Mouse (Mus musculus) layer of hippocampus, adult 8-10 months (tissue): ENCODE data around the gene Elk3. TPM values are rescaled to one million over a fixed set of nuclear protein-coding genes. Genes with fewer than 3 reads are reported as not detected.

Source experiments
- DNase-seq, 2 experiments: peaks; one replicate each; pipeline ENCODE4 v3.0.0; 2022; ENCODE audit warnings: low spot score in 2 of 2
- total RNA-seq, 4 experiments: library from RNA; stranded (reverse); gene quantifications; 2 replicates each; pipeline ENCODE4 v1.2.4; 2022

Gene Elk3
- total RNA-seq, 4 experiments from 2014 or later = 7.5 to 18.4 (median 12.0) TPM

DNA sequence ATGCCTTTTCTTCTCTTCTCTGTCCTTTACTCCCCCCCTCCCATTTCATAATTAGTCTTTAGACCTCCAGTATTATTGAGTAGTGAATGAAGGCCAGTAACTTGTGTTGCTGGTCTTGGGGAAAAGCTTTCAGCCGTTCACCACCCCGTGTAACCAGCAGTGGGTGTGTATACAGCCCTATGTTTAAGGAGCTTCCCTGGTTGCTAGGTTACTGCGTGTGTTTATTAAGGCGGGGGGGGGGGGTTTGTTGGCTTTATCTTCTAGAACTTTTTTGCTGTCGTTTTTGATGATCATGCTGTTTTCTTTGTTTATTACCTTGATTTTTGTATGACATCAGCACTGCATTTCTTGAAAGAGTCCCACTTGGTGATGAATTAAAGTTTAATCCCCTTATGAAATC lies 68.1 kb downstream of the Elk3 start:
- DNase-seq = peak in 1 of 2 experiments; percentile 1

DNA sequence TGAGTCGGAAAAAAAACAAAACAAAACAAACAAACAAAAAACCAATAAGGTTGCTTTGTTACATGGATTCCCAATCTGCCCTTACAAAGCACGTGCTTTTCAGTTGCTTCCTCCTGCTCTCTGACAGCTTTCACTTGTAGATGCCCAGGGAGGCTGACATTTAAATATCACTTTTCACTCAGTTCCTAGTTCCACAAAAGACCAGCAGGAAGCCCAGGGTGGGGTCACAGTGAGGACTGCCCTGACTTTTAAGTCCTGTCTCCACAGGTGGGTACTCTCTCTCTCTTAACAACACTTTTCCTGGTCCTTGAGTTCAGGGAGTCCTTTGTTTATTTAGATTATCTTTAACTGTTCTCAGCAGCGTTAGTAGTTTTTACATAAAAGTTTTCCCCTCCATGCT lies 68.7 kb downstream of the Elk3 start:
- peak in 1 of 2 experiments; percentile 1 for DNase-seq

DNA sequence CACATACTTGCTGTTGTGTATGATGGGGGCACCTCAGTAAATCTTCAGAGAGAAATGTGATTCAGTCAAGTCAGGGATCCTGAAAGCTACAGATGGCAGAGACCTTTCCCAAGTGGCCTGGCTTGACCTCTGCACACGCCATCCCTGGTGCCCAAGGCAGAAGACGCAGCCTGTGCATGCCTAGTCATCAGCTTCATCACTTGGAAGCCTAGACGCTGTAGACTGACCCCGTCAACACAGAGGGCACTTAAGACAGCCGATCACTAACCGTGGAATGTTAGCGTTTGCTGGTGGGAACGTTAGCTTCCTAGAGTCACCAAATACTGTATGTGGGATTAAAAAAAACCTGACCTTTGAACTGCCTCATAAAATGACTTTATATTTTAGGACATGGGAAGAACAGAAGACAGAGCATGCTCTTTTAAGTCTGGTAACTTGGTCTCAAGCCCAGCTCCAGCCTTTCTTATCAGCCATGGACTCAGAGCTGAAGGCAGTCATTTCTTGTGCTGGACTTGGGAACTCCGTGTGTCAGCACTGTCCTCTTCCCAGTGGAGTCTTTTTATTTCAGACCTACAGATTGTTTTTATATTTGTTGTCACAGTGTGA lies 71.6 kb downstream of the Elk3 start:
- no peak for DNase-seq

DNA sequence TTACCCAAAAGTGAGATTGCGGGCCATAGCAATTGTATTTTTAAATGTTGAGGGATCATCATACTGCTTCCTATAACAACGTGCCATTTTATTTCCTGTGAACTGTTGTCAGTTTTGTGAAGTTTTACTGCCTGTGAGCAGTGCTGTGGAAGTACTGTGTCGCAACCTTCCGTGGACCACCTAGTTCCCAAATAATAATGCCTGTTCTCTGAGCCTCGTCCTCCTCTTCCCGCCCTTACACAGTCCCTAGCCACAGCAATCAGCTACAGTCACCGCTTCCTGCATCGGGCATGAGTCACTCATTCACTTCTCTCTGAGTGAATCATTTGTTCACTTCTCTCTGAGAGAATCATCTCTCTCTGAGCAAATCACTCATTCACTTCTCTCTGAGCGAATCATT lies 76.2 kb downstream of the Elk3 start:
- no peak for DNase-seq

DNA sequence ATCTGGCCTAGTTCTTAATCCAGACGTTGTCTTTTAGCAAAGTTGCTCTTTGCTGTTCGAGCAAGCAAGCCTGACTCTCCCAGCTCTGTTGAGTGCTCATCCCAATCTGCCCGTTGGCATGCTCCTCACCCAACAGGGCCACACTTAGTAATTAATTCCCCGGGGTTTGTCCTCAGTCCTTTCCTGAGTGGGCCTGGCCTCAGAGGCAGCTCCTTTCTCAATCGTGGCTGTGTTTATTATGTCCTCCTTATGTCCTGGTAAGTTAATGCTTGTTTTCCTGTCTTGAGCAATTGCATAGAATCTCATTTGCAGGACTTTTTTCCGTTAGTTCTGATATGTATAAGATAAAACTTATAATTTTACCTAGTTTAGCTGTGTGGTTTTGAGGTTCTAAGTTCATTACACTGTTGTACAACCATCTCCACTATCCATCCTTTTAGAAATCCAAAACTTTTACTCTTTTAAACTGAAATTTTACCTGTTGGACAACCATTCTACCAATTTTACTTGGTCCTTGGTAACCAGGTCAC lies 77.2 kb downstream of the Elk3 start:
- DNase-seq = no peak

DNA sequence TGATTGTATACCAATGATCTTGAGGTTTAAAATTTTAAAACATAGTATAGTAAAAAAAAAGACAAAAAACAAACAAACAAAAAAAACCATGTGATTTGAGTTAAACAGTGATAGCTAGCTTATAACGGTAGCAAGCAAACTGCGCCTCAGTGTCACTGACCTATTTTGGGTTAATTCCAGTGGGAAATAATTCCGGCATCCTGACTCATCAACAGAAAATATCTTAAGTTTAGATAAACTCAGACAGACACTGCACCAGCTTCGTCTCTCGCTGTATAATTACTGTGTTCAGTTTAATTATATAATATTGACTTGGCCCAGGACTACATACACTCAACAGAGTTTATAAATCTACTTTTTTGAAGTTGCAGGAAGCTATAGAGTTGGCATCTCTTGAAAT lies 79.0 kb downstream of the Elk3 start:
- DNase-seq = no peak

DNA sequence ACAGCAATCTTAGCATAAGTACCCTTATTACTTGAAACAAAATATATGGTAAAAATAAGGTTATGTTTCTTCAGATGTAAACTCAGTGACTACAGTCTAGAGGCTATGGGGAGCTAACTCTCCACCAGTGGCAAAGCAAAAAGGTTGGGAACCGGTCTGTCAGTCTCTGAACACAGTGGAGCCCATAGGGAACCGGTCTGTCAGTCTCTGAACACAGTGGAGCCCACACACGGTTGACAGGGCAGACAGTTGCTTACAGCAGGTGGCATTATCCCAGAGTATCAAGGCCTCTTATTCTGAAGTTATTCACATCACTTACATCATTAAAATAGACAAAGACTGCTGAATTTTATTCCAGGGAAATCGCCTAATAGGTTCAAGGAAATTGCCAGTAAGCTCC lies 79.4 kb downstream of the Elk3 start:
- no peak for DNase-seq

DNA sequence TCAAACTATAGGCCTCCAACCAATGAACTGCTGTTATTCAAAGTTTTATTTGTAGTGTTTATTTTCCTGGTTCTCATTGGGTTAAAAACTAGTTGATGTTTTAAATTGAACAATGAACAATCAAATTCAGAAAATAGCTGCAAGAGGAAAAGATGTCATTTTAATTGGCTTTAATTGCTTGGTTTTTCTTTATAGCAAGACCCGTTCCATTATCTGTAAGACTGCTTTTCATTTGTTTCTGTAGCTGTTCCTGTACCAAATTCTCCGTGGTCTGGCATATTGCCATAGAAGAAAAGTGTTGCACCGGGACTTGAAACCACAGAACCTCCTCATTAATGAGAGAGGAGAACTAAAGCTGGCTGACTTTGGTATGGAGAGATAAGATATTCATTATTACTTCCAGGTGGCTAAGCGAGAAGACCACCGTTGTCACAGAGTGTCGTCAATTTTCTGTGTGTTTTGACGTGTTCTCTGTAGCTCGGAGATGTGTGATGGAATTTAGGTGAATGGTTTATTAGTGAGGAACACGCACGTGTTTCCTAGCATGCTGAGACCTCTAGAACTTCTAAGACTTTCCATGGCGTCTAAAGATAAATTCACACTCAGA lies 82.4 kb downstream of the Elk3 start:
- DNase-seq = no peak

DNA sequence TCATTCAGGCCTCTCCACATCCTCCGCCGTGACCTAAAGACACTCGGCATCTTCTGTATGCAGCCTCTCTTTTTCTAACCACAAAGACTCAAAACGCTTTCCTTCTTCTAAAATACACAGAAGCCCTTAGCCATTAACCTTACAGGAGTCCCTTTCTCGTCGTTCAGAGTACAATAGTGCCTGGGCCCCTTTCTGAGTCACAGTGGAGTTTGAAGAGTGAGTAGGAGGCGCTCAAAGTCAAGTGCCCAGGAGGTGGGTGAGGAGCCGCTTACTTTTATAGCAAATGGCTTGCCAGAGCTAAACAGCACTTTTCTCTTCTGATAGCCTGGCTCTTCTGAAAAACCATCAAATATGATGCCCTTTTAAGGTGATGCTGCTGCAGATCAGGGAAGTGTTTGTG lies 83.0 kb downstream of the Elk3 start:
- DNase-seq = no peak

DNA sequence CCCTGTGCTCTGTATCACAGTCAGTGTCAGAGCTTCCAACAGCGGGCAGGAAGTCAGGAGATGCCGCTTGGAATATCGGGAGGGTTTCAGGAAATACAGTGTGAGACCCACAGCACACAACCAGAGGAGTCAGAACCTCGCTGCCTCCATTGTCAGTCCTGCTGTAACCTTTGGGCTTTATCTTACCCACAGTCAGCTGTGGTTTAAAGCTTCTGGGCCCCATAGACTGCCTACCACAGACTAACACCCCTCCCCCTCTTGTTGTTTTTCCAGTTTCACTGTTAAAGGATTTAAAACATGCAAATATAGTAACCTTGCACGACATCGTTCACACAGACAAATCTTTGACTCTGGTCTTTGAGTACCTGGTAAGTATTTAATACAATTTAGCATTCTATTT lies 85.2 kb downstream of the Elk3 start:
- no peak for DNase-seq

DNA sequence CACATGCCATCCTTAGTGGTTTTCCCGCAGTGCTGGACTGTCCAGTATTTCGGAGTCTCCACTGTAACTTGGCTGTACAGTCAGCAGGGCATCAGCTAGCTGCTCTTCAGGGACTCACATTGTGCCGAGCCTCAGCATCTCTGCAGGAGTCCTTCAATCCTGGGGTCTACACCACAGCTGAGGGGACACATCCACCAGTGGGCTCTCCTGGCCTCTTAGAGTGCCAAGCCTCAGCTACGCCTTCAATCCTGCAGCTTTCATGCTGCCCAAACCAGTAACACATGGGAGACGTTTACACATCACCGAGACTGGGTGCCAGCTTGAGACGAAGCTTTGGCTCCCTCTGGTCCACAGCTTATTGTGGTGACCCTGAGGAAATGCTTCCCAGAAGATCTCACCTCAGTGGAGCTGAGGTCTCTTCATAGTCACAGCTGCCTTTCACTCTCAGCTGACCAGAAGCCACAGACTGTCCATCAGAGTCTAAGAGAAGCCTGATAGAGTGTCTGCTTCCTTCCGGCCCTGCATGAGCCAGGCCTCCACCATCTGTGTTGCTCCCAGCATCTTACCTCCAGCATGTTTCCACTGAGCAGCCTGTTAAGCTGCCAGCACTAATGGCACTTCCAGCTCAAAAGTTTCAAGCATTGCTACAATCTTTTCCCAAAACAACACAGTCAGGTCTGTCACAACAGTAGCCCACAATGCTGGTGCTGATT lies 95.7 kb downstream of the Elk3 start:
- no peak for DNase-seq

DNA sequence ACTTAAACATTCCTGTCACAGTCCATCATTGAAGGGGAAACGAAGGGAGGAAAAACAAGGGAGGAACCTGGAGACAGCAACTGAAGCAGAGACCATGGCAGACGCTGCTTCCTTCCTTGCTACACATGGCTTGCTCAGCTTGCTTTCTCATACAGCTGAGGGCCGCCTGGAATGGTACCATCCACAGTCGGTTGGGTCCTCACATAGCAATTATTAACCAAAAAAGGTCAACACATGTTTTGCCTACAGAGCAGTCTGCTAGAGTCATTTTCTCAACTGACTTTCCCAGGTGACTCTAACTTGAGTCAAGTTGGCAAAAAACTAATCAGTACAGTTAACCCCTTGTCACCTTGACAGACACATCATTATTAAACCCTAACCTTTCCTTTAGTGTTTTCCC lies 96.7 kb downstream of the Elk3 start:
- no peak for DNase-seq

DNA sequence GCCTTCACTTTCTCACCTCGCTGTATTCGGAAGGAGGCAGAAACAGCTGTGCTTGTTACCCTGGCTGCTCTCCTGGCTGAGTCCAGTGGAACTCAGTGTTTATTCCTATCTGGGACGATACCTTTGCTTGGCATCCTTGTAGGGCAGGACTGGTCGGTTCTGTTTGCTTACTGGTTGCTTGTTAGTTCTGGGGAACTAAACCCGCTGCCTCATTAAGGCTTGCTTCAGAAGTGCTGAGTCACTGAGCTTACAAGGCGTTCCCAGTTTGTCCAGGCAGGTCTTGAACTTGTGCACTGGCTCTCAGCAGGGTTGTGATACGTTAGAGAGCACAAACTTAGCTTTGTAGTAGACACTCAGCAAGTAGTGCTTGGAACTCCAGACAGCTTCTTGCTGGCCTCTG lies 97.6 kb downstream of the Elk3 start:
- DNase-seq = no peak

DNA sequence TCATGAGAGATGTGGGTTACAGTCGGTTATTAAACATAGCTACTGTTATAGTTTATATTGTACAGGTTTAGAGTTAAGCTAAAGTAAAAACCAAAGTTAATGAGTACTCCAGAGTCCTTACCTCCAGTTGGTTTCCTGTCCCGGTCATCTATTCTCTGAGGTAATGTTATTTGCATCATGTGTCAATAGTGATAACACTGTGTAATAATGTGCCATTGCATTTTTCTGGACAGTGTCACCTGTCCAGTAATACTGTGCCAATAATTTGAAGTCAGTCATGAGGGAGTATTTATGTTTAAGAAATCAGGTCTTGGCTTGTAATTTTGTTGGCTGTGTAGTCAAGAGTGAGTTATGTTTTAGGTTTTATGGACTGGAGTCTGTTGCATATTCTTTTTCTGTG lies 98.2 kb downstream of the Elk3 start:
- DNase-seq = no peak

DNA sequence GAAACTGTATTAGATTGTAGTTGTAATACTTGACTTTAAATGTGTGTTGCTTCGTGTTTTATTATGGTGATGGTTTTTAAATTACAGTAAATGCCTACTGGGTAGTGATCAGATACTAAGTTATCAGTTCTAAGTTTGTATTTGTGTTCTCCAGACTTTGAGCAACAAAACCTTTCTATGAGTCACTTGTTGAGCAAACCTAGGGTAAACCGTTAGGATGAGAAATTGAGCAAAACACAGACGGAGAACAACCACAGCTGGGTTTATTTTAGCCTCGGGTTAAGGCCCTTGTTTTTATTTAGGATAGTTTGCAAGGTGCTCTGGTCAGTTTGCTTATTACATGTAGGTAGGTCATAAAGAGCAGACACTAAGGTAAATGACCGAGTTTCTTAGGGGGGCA lies 103.8 kb downstream of the Elk3 start:
- no peak for DNase-seq

DNA sequence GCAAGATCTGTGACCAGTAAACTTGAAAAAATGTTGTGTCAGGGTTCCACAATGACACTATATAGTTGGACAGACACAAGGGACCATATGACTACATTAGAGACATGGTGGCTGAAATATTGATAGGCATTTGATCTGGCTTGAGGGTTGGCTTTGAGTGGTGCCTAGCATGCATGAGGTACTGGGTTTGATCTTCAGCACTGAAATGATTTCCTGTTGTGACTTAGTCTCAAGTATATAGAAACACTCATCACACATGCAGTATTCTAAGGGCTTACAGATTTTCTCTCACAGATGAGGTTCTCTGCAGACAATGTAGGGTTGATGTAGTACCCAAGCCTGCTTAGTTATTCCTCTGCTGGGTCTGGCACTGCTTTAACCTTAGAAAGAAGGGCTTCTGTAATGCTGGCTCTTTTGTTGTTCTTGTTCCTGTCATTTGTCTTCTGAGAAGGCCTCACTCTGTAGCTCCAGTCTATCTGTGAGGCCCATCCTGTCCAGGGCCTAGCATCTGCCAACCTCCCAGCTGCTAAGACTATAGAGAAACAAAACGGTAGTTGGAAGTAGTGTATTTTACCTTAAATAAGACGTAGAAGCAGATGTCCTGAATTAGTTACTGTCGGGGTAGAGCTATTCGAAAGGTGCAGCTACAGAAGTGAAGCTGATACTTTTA lies 105.5 kb downstream of the Elk3 start:
- DNase-seq = no peak

DNA sequence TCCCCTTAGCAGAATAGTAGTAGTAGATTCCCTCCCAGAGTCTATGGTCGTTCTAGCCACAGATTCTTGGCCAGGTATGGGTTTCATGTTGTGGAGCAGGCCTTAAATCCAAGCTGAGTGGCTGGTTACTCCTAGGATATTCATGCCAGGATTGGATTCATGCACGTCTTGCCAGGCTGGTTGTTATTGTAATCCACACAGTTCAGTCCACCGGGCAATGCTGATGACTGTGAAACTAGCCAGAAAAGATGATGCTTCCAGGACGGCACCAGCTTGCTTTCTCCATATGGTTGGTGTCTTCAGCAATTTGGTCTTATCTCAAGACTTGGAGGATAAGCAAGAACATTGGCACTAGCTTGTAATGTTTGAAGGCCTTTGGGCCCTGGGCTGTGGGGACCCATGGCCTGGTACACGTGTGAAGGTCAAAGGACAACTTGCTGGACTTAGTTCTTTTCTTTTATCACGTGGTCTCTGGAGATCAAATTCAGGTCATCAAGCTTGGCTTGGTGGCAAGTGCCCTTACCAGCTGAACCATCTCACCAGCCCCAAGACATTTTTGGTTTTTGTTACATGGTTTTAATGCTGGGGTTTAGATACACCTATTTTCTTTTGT lies 109.0 kb downstream of the Elk3 start:
- DNase-seq = no peak

DNA sequence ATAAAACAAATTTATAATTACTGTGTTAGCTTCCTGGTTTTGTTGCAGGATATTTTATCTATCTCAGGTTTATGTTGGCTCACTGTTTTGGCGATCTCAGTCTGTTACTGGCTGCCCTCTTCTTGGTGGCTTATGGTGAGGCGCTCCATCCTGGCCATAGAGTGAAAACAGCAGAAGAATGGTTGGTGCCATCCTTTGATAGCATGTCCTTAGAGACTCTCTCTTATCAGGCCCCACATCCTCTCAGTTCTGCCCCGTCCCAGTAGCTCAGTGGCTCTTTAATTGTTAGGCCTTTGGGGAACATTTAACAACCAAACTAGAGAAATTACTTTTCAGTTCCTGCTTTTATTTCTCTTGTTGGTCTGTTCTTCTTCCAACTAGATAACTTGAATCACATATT lies 112.0 kb downstream of the Elk3 start:
- DNase-seq = no peak
